Mouse (Mus musculus) cerebellum, postnatal 14 days (tissue): ENCODE measurements at regions not wholly inside any gene's neighbourhood (a gene's known extent, or its start where the extent isn't known, plus 50 kb on each side); places are given as distances from the start of the nearest gene placed in this dataset.

Experiments used
- DNase-seq, 2 experiments: peaks; one replicate each; pipeline ENCODE4 v3.0.0; 2021; ENCODE audit warnings: mixed read lengths in 2 of 2

DNA sequence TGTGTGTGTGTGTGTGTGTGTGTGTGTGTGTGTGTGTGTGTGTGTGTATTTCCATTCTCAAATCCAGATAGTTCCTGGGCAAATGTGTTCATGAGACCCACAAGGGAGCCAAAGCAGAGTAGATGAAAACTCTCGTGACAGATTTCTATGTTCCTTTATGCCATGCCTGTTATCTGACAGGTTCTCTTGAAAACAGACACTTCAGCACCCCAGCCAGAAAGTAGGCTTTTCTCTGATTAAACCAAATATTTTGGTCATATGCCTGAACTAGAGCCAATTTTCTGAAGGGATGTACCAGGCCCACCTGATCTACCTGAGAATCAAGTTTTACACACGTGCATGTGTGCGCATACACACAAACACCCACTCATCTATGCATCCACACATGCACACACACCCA lies 95.5 kb downstream of the Psat1 start:
- no peak for DNase-seq

DNA sequence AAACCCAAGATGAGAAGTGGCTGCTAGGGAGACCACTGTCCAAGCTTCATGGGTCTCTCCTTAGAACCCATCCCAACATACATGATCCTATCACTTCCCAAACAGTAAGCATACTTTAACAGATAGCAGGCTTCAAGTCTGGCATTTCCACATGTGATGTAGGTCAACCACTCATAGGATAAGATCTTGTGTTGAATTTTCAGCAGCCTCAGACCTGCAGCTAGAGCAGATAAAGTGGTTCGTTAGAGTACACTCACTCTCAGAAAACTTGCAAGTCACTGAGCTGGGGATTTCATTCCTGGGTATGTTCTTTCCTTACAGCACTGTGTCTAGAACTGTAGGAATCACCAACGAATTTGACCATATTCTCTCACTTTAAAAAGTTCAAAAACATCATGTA lies 96.4 kb downstream of the Psat1 start:
- no peak for DNase-seq

DNA sequence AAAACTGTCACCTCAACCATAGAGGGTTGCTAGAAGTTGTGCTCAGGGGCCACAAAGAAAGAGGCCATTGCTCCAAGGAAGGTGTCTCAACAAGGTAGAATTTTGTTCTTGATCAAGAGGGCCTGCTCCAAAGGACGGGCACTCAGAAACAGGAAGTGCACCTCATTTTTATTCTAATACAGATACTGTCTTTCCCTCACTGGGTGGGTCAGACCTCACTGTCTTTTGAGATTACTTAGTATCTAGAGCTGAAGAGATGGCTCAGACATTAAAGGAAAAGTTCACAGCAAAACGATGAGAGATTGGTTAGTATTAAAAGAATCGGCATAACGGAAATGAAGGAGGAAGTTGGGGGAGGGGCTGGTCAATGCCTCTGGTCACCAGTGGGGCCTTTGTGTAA lies 97.9 kb downstream of the Psat1 start:
- no peak for DNase-seq

DNA sequence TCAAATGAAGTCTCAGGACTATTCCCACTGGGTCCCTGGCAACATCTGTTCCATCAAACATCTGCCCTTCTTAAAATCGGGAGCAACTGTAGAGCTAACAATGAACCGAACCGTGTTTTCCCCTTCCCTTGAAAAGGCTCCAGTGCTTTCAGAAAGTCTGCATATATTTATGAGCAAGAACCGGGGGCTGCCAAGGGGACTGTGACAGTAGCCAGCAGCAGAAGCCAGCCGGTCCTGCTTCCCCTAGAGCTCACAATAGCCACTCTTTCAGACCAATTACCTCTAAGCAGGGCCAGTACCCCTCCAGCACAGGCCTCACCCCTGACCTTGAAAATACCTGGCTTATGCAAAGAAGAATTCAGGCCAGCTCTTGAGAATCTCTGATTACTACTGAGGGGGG lies 108.8 kb downstream of the Psat1 start:
- peak; percentile 24 to 33 for DNase-seq

DNA sequence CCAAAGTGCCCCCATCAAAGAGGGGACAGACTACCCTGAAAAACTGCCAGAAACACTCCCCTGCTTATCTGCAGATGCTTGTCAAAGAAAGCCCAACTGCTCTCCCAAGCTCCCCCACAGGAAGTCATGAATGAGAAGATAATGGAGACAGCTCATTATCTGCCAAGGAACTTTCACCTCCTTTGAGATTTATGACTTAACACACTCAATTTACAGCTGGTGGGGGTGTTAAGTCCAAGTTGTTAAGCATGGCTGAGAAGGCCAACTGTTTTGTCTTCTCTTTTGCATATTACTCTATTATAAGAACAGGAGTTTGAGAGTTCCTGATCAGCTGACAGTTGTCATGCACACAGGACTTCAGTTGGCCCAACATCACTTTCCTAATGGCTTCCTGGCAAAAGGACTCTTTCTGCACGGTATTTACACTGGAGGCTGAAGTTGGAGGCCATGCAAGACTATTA lies 109.4 kb downstream of the Psat1 start:
- DNase-seq, result no peak

DNA sequence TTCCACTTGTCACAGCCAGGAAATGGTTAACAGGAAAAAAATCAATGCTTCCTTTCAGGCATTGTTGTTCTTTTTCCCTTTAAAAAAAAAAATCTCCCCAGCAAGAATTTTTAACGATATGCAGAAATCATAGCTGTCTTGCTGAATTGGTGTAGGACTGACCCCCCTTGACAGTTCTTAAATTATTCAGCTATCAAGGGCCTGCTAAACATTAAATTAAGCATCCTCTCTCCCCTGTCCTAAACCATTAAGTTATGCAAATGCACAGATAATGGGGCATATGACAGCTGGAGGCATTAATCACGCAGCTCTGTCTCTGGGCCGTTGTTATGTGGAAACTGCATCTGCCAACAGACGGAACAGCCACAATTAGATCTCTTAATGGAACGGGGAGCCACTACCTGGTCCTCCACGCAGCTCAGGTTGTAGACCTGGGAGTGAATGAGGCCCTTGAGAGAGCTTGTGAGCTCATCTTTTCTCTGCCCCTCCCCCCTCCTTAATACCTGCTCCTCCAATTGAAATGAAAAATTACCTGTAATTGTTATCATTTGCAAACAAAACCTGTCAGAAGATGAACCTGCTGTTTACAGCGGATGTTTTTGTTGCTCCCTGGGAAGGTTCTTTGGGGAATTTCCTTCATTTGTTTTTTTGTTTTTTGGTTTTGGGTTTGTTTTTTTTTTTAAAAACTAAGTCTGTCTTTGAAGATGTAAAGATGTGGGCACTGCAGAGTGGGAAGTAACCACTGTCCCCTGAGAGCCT lies 110.0 kb downstream of the Psat1 start:
- peak; percentile 6 to 10 for DNase-seq

DNA sequence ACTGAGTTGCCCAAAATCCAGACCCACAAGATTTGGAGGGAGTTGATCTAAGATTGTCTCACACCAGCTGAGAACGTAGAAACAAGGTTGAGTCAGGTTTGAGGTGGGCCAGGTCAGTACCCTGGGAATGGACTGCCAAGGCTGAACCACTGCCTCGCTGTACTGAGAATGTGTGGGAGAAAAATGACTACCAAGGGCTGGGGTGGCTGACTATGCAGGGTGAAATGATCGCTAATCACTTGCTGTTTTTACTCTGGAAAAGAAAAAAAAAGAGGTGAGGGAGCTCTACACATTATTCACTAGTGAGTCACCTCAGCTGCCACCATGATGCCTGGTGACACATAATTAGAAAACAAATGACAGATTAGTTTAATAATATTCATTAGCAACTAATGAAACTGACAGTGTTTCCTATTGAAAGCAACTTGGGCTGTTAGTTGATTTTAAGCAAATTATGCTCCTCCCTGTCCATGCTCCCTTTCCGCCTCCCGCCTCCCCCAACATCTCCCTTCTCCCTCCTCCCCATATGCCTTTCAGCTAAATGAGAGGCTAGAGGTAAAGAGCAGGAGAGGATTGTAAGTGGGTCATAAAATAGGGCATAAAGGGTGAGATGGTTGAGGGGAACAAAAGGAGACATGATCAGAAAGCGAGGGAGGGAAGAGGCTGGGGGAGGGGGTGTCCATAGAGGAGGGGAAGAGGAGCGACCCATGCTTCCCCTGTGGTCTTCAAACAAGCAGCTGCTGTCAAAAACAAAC lies 110.8 kb downstream of the Psat1 start:
- peak in 1 of 2 experiments; percentile 7 for DNase-seq

DNA sequence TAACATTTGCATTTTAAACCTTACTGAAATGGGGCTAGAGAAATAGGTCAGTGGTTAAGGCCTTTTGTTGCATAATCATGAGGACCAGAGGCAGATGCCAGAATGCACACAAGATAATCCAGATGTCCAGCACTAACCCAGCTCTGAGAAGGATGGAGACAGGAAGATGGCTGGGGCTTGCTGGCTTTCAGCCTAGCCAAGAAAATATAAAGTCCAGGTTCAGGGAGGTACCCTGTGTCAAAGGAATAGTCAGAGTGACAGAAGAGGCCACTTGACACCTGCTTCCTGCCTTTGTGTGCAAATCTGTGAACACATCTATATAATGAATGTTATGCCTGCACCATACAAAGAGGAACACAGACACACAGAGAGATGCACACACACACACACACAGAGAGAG lies 116.8 kb downstream of the Psat1 start:
- DNase-seq, result no peak

DNA sequence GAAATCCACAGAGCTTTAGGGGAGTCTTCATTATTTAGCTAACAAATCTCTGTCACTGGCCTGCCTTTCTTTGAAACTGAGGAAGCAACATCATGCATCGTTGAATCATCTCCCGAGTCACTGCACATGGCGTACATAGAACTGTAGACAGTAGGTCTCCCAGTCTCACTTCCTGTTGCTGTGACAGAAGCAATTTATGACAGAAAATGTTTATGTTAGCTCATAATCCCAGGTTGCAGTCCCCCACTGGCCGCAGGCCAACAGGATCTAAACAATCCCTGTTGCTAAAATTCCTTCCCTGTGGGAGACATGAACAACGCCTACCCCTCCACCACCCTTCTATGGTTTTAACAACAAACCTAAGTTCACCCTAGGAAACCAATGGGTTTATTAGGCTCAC lies 118.0 kb downstream of the Psat1 start:
- no peak for DNase-seq

DNA sequence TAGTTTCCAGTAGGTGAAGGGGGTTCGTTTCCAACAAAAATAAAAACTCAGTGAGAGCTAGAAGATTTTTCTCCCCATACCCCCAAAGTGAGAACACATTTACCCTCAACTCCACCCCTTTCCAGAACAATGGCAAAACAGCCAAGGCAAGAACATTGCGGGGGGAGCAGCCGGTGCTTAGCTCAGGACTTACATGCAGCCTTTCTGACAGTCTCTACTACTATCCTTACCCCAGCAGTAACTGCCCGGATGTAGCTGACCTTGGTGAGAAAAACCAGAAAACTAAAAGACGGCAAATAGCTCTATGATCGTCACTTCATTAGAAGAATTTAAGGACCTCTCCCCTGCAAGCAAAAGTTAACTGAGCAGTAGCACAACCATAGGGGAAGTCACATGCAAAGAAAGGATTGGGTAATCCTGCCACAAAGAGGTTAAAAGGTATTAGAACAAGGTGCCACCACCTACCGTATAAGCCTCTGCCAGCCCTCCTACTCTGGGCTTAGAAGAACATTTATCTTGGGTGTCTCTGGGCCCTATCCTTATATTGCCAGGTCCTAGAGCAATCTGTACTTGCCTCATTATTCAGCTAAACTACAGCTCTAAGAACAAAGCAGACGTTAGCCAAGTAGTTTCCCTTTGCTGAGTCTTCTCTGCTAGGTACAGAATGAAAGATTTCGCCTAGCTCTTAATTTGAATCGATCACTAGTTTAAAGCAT lies 119.0 kb downstream of the Psat1 start:
- no peak for DNase-seq

DNA sequence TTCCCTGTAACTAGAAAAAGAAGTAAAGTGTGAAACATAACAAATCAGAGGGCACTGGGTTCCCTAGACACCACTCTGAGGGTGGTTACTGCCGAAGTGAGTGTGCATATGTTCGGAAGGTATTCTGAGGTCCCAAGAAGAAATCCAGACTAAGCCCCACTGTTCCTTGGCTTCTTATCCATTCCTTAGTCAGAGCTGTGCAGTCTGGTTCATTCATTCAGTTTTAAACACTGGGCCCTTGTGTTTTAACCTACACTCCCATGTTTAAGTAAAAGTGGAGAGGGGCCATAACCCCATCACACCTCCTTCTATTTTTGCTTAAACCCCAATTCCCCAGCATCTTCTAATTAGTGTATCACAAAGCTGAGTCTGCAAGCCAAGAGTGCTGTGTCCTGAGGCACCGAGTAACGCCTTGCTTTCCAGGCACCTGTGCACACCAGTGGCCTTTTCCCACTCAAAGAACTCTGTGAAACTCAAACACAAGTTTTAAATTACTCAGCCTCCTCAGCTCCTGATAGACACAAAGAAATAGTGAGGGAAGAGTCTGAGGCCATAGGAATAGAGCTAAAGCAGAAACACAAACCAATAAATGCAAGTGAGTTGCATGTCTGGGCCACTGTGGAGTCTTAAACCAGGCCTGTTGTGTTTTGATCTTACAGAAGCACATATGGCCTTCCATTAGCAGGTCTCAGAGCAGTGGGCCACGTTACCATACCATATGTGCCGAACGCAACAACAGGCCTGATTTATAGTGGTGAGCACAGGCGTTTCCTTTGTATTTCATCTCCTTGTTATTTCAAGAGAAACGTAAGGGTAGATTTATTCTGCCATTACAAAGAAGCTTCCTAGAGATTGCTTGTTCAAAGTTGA lies 119.8 kb downstream of the Psat1 start:
- DNase-seq, result no peak

DNA sequence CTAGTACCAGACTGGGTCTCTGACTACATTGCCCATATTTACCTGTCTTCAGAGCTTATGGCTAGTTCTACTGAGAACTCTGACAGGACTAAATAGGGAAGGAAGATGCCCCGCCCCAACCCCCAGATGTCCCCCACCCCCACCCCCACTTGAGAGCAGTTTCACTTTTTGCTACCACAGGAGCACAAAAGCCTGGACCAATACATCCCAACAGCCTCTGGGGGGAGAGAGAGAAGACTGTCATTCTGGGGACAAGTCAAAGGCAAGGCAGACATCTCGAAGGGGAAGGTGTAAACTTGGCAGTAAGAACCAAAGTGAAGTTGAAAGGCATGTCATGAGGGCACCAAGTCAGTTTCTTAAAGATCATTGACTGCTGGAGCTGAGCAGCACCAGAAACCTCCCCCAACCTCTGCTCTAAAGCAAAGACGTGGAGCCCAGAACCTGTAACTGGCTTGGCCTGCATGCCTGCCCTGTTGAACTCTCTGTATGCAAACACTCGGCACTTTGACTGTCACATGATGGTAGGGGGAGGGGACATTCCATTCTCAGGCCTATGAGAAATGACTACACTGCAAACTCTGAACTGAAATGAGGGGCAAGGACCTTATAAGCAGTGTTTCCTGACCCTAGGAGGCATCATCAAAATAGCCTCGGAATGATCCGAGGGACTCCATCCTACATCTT lies 123.3 kb downstream of the Psat1 start:
- no peak for DNase-seq

DNA sequence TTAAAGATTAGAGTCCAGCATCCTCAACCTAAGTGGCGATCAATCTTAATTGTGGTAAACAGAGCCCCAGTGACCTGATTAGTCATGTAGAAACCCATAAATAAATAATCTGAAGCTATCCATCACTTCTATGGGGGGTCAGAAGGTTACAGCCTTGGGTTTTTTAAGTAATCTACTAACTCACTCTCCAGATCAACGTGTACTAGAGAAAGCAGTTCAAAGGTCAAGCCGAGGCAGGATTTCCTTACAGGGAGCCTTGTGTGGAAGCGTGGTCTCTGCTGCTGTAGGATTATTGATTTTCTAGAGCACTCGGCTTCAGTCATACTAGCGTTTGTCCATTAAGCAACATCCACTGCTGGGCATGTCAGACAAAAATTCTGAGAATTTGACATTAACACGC lies 127.1 kb downstream of the Psat1 start:
- DNase-seq, result no peak

DNA sequence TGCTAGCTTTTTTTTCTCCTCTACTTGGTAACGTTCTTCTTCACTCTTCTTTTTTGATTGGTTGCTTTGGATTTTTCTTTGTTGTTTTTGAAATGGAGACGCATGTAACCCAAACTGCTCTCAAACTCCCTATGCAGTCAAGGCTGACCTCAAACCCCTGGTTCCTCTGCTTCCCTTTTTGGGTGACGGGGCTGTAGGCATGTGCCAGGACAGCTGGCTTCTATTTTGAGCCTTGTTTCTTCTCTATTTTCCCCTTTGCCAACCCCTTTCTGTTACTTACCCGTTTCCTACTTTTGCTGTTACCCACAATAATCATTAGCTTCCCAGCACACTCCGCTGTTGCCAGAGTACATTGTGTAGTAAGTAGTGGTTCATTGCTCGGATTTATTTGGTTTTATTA lies 132.0 kb downstream of the Psat1 start:
- DNase-seq, result no peak

DNA sequence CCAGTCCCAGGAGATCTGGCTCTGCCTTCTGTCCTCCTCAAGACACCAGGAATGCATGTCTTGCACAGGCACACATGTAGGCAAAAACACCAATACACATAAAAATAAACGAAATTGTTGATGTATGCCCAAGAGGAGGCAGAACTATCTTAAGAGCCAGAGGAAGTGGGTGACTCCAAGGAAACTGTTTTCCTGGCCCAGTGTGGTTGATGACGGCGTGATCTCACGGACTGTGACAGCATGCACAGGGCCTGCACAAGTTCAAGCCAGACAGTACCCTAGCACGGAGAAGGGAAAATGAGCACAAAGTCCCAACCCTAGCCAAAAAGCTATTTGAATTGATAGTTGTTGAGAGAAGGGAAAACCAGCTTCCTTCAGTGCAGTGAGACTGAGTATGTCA lies 138.1 kb downstream of the Psat1 start:
- DNase-seq, result no peak

DNA sequence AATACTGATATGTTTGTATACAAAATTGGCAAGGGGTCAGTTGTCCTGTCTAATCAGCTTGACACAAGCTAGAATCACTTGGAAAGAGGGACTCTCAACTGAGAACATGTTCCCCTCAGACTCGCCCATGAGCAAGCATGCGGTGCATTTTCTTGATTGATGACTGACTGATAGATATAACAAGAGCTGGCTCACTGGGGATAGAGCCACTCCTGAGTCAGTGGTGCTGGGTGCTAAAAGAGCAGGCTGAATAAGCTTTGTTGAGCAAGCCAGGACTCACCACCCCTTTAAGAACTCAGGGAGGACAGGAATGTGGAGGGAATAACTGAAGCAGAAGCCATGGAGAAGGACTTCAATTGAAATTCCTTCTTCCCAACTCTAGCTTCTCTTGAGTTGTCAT lies 139.5 kb downstream of the Psat1 start:
- no peak for DNase-seq

DNA sequence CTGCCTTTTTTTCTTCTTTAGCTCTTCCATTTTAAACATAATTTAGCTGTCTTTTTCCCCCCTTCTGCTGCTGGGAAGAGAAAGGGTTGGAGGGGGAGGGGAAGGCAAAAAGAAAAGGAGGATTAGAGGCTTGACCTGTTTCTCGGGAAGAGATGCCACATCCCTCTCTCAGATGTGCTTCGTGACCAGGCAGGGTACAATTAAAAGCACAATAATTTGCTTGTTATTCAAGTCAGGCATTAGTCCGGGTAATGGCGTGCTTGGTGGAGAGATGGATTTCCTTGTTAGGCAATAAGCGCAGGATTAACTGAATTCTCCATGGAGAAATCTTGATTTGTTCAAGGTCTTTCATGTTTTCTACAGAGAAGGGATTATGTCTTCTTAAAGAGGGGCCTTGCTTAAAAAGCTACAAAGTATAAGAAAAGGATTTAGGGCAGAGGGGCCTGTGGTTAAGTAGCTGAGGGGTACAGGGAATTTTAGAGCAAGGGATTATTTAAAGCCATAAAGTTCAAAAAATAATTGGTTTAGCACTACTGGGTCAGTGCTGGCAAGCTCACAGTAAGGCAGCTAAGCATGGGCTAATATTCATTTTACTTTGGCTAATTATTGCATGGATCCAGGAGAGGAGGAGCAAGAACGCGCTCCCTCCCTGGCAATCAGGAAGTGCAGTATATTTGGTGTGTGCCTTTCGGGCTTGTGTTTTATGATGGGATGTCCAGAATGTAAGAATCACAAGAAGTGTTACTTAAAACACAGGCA lies 143.8 kb downstream of the Psat1 start:
- no peak for DNase-seq

DNA sequence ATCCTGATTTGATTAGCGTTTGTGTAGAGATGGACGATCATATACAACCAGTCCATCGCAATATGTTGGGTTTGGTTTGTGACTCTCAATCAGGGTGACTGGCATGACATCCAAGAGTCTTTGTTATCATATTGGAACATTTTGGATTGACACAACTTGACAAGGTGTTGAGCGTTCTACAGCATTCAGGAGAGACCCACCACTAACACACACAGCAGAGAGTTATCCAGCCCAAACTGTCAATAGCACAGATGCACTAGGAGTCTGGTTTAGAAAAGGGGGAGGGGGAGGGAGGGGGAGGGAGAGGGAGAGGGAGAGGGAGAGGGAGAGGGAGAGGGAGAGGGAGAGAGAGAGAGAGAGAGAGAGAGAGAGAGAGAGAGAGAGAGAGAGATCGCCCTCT lies 144.5 kb downstream of the Psat1 start:
- no peak for DNase-seq

DNA sequence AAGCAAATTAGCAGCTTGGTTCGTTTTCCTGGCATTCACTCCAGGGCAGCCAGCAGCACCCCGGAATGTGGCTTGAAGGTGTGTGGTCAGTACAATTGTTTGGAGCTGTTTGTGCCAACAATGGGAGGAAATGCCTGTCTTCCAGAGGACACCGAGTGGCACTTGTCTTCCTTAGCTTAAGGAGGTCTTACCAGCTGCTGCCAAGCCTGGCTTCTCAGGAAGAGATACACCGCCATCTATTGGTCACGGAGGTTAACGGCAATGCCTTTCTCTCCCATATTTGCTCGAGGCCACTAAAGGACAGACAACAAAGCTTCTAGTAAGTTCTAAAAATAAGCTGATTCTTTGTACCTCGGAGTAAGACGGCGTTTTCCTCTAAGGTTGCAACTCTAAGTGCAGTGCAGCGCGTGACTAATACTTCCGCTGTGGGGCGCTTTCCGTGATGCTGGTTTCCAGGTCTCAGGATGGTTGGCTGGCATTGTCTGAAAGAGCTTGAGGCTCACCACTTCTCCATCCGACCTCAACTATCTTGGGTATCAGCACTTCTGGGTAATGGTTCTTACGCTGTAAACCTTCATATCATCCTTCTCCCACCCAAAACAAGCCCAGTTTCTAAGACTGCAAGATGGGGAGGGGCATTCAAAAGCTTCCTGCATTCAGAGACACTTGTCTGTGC lies 145.2 kb downstream of the Psat1 start:
- peak; percentile 87 to 90 for DNase-seq

DNA sequence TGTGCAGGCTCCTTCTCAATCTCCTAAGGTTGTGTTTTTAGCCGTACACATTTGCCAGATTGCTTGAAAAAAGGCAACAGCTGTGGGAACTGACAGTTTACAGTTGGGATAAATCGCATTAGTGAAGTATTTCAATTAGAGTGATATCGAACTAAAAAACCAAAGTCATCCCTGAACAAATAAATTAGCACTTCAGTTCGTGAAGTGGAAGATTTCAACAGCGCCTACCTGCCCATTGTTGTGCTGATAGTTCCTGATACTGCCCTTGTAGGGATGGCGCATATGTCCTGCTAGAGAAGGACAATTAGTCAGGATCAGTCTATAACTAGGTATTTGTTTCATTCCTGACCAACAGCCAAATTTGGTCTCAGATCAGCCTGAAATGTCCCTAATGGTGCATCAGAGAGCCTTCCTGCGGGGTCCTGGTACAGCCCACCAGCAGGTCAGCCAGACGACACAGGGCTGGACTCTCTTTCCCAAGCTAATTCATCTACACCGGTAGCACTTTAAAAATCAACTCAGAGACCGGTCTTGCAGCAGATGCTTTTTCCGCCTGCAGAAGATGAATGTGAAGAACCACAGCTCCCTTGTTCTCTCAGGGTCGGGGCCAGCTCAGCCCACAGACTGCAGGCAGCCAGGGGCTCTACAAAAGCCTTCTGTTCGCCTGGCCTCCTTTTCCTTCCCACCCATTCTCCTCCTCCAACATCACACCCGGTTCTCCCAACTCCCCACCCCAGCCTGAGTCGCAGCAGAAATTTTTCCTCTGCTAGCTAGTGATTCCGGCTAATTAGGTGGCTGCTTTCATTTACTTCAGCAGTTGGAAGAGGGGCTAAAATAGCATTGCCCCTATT lies 146.1 kb downstream of the Psat1 start:
- DNase-seq, result peak; percentile 58 to 66
